Mouse (Mus musculus): ENCODE data around the gene Vdac2.

Gene Vdac2

GRCm38 (mm10) chr14:21816255-21816654 lies 8.8 kb upstream of the Vdac2 start:
- DNase-seq (ENCODE audit: inconsistent age in 2 of 2, low spot score in 1 of 2), result no peak

GRCm38 (mm10) chr14:21817453-21817852 lies 7.6 kb upstream of the Vdac2 start:
- no peak for DNase-seq (ENCODE audit: inconsistent age in 2 of 2, low spot score in 1 of 2)

- DNase-seq (ENCODE audit: inconsistent age in 2 of 2, low spot score in 1 of 2), result peak; percentile 37 to 56
Measured at GRCm38 (mm10) chr14:21820880-21821505, 4.0 kb upstream of the Vdac2 start.

GRCm38 (mm10) chr14:21822307-21822706 lies 2.7 kb upstream of the Vdac2 start:
- no peak for DNase-seq (ENCODE audit: inconsistent age in 2 of 2, low spot score in 1 of 2)

GRCm38 (mm10) chr14:21822795-21823374 lies 2.2 kb upstream of the Vdac2 start:
- DNase-seq (ENCODE audit: inconsistent age in 2 of 2, low spot score in 1 of 2), result peak; percentile 80 to 86

GRCm38 (mm10) chr14:21823897-21824296 lies 1.1 kb upstream of the Vdac2 start:
- DNase-seq (ENCODE audit: inconsistent age in 2 of 2, low spot score in 1 of 2), result no peak

- no peak for DNase-seq (ENCODE audit: inconsistent age in 2 of 2, low spot score in 1 of 2)
Measured at GRCm38 (mm10) chr14:21825786-21826491, 901 bp downstream of the Vdac2 start.

- peak; percentile 97 to 100 for DNase-seq (ENCODE audit: inconsistent age in 2 of 2, low spot score in 1 of 2)
Measured at GRCm38 (mm10) chr14:21830876-21831767, 6.1 kb downstream of the Vdac2 start.

GRCm38 (mm10) chr14:21831830-21832403 lies 6.9 kb downstream of the Vdac2 start:
- DNase-seq (ENCODE audit: inconsistent age in 2 of 2, low spot score in 1 of 2), result no peak

GRCm38 (mm10) chr14:21838336-21839017 lies 13.4 kb downstream of the Vdac2 start:
- DNase-seq (ENCODE audit: inconsistent age in 2 of 2, low spot score in 1 of 2), result peak in 1 of 2 experiments; percentile 45

GRCm38 (mm10) chr14:21841819-21842592 lies 17.0 kb downstream of the Vdac2 start:
- DNase-seq (ENCODE audit: inconsistent age in 2 of 2, low spot score in 1 of 2), result no peak

GRCm38 (mm10) chr14:21843263-21843662 lies 18.2 kb downstream of the Vdac2 start:
- no peak for DNase-seq (ENCODE audit: inconsistent age in 2 of 2, low spot score in 1 of 2)

- DNase-seq (ENCODE audit: inconsistent age in 2 of 2, low spot score in 1 of 2), result peak in 1 of 2 experiments; percentile 59
Measured at GRCm38 (mm10) chr14:21846827-21847380, 21.9 kb downstream of the Vdac2 start.

- DNase-seq (ENCODE audit: inconsistent age in 2 of 2, low spot score in 1 of 2), result peak in 1 of 2 experiments; percentile 45
Measured at GRCm38 (mm10) chr14:21847381-21848165, 22.5 kb downstream of the Vdac2 start.

- peak; percentile 96 to 99 for DNase-seq (ENCODE audit: inconsistent age in 2 of 2, low spot score in 1 of 2)
Measured at GRCm38 (mm10) chr14:21848166-21849154, 23.4 kb downstream of the Vdac2 start, which contains the start of gene Comtd1. Gene Comtd1 (minus strand): TSS chr14:21848977.

GRCm38 (mm10) chr14:21849524-21850418 lies 24.7 kb downstream of the Vdac2 start:
- peak in 1 of 2 experiments; percentile 48 for DNase-seq (ENCODE audit: inconsistent age in 2 of 2, low spot score in 1 of 2)
